12 mouse cellular contexts compared by ENCODE assay signal in genomic region chr5:150114007-150114406, GRCm38 (mm10). TPM values are rescaled to one million over a fixed set of nuclear protein-coding genes. Genes with fewer than 3 reads are reported as not detected.
A peak's percentile ranks its signal among the peaks of the same experiment; 100 is the strongest.
DNase-seq lines count a peak whose midpoint lies in the region; ATAC-seq and TF ChIP-seq lines count a peak whose summit lies in the region.
"Had no signal": no experiment of that assay in that cellular context is flagged by ENCODE, and none has a peak within 500 bp of the region (broad histone marks: within the 10 kb centered on the region; RNA-seq: fewer than 3 reads in every experiment).

No protein-coding gene starts in this region.

- 86% methylated on average over 7 of the region's 7 CpGs for WGBS in cerebellum, adult 2 months
- WGBS in limb, embryonic 11.5 days: 78% methylated on average over 7 of the region's 7 CpGs
- WGBS in limb, embryonic 10.5 days: 77% methylated on average over 7 of the region's 7 CpGs
- 82% methylated on average over 7 of the region's 7 CpGs for WGBS in stomach, postnatal 0 days

- H3K36me3 ChIP-seq in limb, embryonic 11.5 days (ENCODE audit: control insufficient read depth, insufficient read depth, low read length): no peaks in the 10 kb centered on the region
- H3K36me3 ChIP-seq in limb, embryonic 10.5 days: no peaks in the 10 kb centered on the region
- no peaks in the 10 kb centered on the region for H3K36me3 ChIP-seq in stomach, postnatal 0 days (ENCODE audit: control insufficient read depth, insufficient read depth, low read length)
- H3K36me3 ChIP-seq: hindbrain, embryonic 15.5 days; liver, embryonic 15.5 days; stomach, embryonic 15.5 days had no signal

- no peak for TF ChIP-seq EP300 in stomach, postnatal 0 days (optimal IDR thresholded peaks at IDR 0.05)

- 0 out of 2 replicates have a peak, but pooled peaks have one; percentile 32 for TF ChIP-seq CTCF in cerebellum, adult 2 months (IDR thresholded peaks at IDR 0.05; ENCODE audit: borderline replicate concordance, insufficient read depth, low read depth, low read length)
- peak; percentile 62 for TF ChIP-seq CTCF in stomach, postnatal 0 days (IDR thresholded peaks at IDR 0.05; ENCODE audit: low read depth)

- no peak for TF ChIP-seq POLR2A in cerebellum, adult 2 months (IDR thresholded peaks at IDR 0.05; ENCODE audit: borderline replicate concordance, insufficient read depth, low read length)

- no peak overlapping the region for H3K9ac ChIP-seq in limb, embryonic 11.5 days (ENCODE audit: low read length)
- no peak overlapping the region for H3K9ac ChIP-seq in stomach, postnatal 0 days (ENCODE audit: low read length)
- H3K9ac ChIP-seq: forebrain, embryonic 13.5 days; hindbrain, embryonic 15.5 days; liver, embryonic 15.5 days; stomach, embryonic 15.5 days had no signal

- no peak overlapping the region for H3K4me2 ChIP-seq in limb, embryonic 11.5 days (ENCODE audit: low read depth, severe bottlenecking)
- no peak overlapping the region for H3K4me2 ChIP-seq in stomach, postnatal 0 days (replicated peaks; ENCODE audit: low read depth)
- H3K4me2 ChIP-seq: forebrain, embryonic 13.5 days; hindbrain, embryonic 15.5 days; liver, embryonic 15.5 days; stomach, embryonic 15.5 days had no signal

- ATAC-seq in limb, embryonic 11.5 days (ENCODE audit: insufficient number of reproducible peaks, low FRiP score, low TSS enrichment, low read depth): no peak
- no peak for ATAC-seq in stomach, postnatal 0 days (ENCODE audit: low FRiP score, low TSS enrichment)
- ATAC-seq: forebrain, embryonic 13.5 days had no signal

- H3K27me3 ChIP-seq in cerebellum, adult 2 months (ENCODE audit: control insufficient read depth, insufficient read depth, low read length): no peaks in the 10 kb centered on the region
- H3K27me3 ChIP-seq in limb, embryonic 11.5 days (ENCODE audit: control insufficient read depth, insufficient read depth, low read length): no peaks in the 10 kb centered on the region
- peaks cover 1% of the 10 kb centered on the region for H3K27me3 ChIP-seq in limb, embryonic 10.5 days (ENCODE audit: low read depth, poor library complexity, severe bottlenecking)
- H3K27me3 ChIP-seq in stomach, postnatal 0 days (ENCODE audit: control insufficient read depth, insufficient read depth, low read length): no peaks in the 10 kb centered on the region
- H3K27me3 ChIP-seq: forebrain, embryonic 13.5 days; hindbrain, embryonic 15.5 days; stomach, embryonic 15.5 days had no signal

- no peaks in the 10 kb centered on the region for H3K4me1 ChIP-seq in cerebellum, adult 2 months (ENCODE audit: control insufficient read depth, insufficient read depth, low read length)
- H3K4me1 ChIP-seq in limb, embryonic 11.5 days (ENCODE audit: control insufficient read depth, insufficient read depth, low read length): no peaks in the 10 kb centered on the region
- H3K4me1 ChIP-seq in limb, embryonic 10.5 days: peaks cover 14% of the 10 kb centered on the region
- no peaks in the 10 kb centered on the region for H3K4me1 ChIP-seq in stomach, postnatal 0 days (replicated peaks; ENCODE audit: control insufficient read depth, insufficient read depth)

- no peaks in the 10 kb centered on the region for H3K9me3 ChIP-seq in limb, embryonic 11.5 days (ENCODE audit: control insufficient read depth, low read length)
- H3K9me3 ChIP-seq in limb, embryonic 10.5 days (replicated peaks): 0 out of 2 replicates have a peak, but pooled peaks cover 4% of the 10 kb centered on the region
- H3K9me3 ChIP-seq in stomach, postnatal 0 days (ENCODE audit: control insufficient read depth, low read length): no peaks in the 10 kb centered on the region
- H3K9me3 ChIP-seq: hindbrain, embryonic 15.5 days; liver, embryonic 15.5 days; stomach, embryonic 15.5 days had no signal

- no peak overlapping the region for H3K4me3 ChIP-seq in cerebellum, adult 2 months (replicated peaks; ENCODE audit: insufficient read depth, low read depth, low read length)
- no peak overlapping the region for H3K4me3 ChIP-seq in limb, embryonic 11.5 days (ENCODE audit: low read depth, low read length)
- no peak overlapping the region for H3K4me3 ChIP-seq in limb, embryonic 10.5 days
- H3K4me3 ChIP-seq in stomach, postnatal 0 days (ENCODE audit: low read depth, low read length): no peak overlapping the region
- H3K4me3 ChIP-seq: forebrain, embryonic 13.5 days; hindbrain, embryonic 15.5 days; liver, embryonic 15.5 days; stomach, embryonic 15.5 days had no signal

- no peak overlapping the region for H3K27ac ChIP-seq in cerebellum, adult 2 months (ENCODE audit: insufficient read depth, low read length)
- no peak overlapping the region for H3K27ac ChIP-seq in limb, embryonic 11.5 days (replicated peaks; ENCODE audit: low read depth, low read length)
- no peak overlapping the region for H3K27ac ChIP-seq in limb, embryonic 10.5 days
- no peak overlapping the region for H3K27ac ChIP-seq in stomach, postnatal 0 days (replicated peaks)
- H3K27ac ChIP-seq: forebrain, embryonic 13.5 days; hindbrain, embryonic 15.5 days; liver, embryonic 15.5 days; stomach, embryonic 15.5 days had no signal

- no peak for DNase-seq in cerebellum, adult 2 months
- no peak for DNase-seq in cerebellum, adult 18-20 months
- peak; percentile 30 for DNase-seq in limb, embryonic 11.5 days (ENCODE audit: low spot score)
- DNase-seq in limb, embryonic 10.5 days (ENCODE audit: low spot score): no peak
- DNase-seq in ZHBTc4 (ENCODE audit: low read depth, low spot score): peak; percentile 81
- DNase-seq in stomach, postnatal 0 days (ENCODE audit: low spot score): no peak
- no peak for DNase-seq in left cerebral cortex, adult 11 months (ENCODE audit: low spot score)
- no peak for DNase-seq in gastrocnemius, postnatal 25 days

RNA-seq across cellular contexts. Expression of gene Fry, which starts 4.4 kb away (rescaled TPM):
- 92.2 and 95.9 TPM in 2 replicates for polyA plus RNA-seq in cerebellum, adult 2 months (2012; rRNA removed)
- polyA plus RNA-seq in limb, embryonic 11.5 days (2014; fragmentation: Nextera tagmentation; extraction: Ambion mirVana): 4.7 and 5.2 TPM in 2 replicates
- polyA plus RNA-seq in limb, embryonic 10.5 days (2016; fragmentation: Nextera tagmentation; extraction: Ambion mirVana): 3.2 and 3.3 TPM in 2 replicates
- 6.4 and 6.5 TPM in 2 replicates for polyA plus RNA-seq in stomach, postnatal 0 days (2015; fragmentation: Nextera tagmentation; extraction: Ambion mirVana)
- total RNA-seq in gastrocnemius, postnatal 25 days (2021): 10 to 100 TPM; 75.1 to 87.6 TPM

Comparison
In these comparisons a context has a peak if more than half of its experiments do, and no peak if none do; other contexts are left out.
1. DNase-seq: peak in limb, embryonic 11.5 days (single experiment) and ZHBTc4 (single experiment); none in cerebellum, adult 2 months (0 of 2), cerebellum, adult 18-20 months (0 of 2), limb, embryonic 10.5 days (single experiment), stomach, postnatal 0 days (single experiment), left cerebral cortex, adult 11 months (single experiment) and gastrocnemius, postnatal 25 days (single experiment).
2. RNA of gene Fry, which starts 4.4 kb away (polyA plus RNA-seq): 92.2 to 95.9 TPM in cerebellum, adult 2 months; 6.4 to 6.5 TPM in stomach, postnatal 0 days, 4.7 to 5.2 TPM in limb, embryonic 11.5 days and 3.2 to 3.3 TPM in limb, embryonic 10.5 days; every median in the first group is over 10 times any median in the second.